Mouse (Mus musculus): ENCODE data around the gene Strap. TPM values are rescaled to one million over a fixed set of nuclear protein-coding genes. Genes with fewer than 3 reads are reported as not detected.
A peak's percentile ranks its signal among the peaks of the same experiment; 100 is the strongest.

Strap gene
- polyA plus RNA-seq, 2 experiments, result 62.7 to 159 TPM

DNA sequence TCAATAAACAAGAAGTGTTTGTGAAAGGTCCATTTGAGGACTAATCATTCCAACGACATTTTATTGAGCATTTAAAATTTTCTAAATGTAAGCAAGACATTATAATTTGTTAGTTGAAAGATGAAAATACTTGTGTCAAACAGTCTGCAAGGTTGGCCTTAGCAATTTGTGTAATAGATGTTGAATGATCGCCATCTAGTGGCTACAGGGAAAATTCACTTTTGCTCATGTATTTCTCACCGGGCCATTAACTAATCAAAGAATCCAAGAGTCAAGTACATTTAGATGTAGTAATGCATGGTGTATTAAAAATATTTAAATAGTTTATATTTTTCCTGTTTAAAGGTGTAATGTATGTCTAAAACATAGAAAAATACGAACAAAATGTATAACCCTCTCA is 11.0 kb upstream of the Strap start:
- Histone ChIP-seq H3K4me2 (replicated peaks; ENCODE audit: low read depth, low read length, severe bottlenecking) (no peak overlapping the region), H3K27ac (replicated peaks; ENCODE audit: low read depth, low read length) (no peak overlapping the region), H3K27me3 (ENCODE audit: control insufficient read depth, insufficient read depth, low read length) (no peaks in the 10 kb centered on the region), H3K9ac (ENCODE audit: low read depth, low read length, severe bottlenecking) (no peak overlapping the region), H3K9me3 (ENCODE audit: control insufficient read depth, low read length) (no peaks in the 10 kb centered on the region), H3K4me3 (replicated peaks; ENCODE audit: low read length) (no peak overlapping the region), H3K36me3 (ENCODE audit: control insufficient read depth, insufficient read depth, low read length) (no peaks in the 10 kb centered on the region), H3K4me1 (ENCODE audit: control insufficient read depth, insufficient read depth, low read length) (no peaks in the 10 kb centered on the region)
- DNase-seq (ENCODE audit: low spot score) (peak; percentile 87), ATAC-seq (ENCODE audit: low FRiP score, low read depth) (peak; percentile 60; the same call in 1 of the 2 replicates)
- 4% methylated on average over 4 of the region's 4 CpGs for WGBS
- TF ChIP-seq POLR2A (IDR thresholded peaks at IDR 0.05; ENCODE audit: borderline replicate concordance, extremely low read depth, insufficient read depth, insufficient read length), result no peak

DNA sequence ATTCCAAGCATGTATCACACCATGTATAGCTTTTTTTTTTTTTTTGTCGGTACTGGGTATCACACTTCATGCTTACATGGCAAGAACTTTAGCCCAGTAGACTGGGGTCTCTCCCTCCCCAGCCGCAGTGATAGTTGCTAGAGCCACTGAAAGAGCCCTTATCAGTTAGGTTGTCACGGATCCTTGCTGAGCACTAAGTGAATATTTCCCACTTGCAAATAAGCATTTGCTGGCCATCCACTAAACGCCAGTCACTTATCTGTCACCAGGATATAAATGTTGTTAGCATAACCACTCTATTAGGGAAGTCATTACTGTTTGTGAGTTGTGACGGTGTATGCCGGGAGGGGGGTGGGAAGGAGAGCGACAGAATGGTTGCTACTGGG is 425 bp upstream of the Strap start:
- peak; percentile 39; the same call in 1 of the 2 replicates for ATAC-seq (ENCODE audit: low FRiP score, low read depth)
- Histone ChIP-seq H3K27ac (replicated peaks; ENCODE audit: low read depth, low read length) (no peak overlapping the region), H3K27me3 (ENCODE audit: control insufficient read depth, insufficient read depth, low read length) (no peaks in the 10 kb centered on the region), H3K4me3 (replicated peaks; ENCODE audit: low read length) (peak overlapping the region; percentile 71), H3K4me2 (replicated peaks; ENCODE audit: low read depth, low read length, severe bottlenecking) (peak overlapping the region; percentile 91), H3K9ac (ENCODE audit: low read depth, low read length, severe bottlenecking) (peak overlapping the region; percentile 95), H3K36me3 (ENCODE audit: control insufficient read depth, insufficient read depth, low read length) (peaks cover 15% of the 10 kb centered on the region), H3K4me1 (ENCODE audit: control insufficient read depth, insufficient read depth, low read length) (peaks cover 13% of the 10 kb centered on the region), H3K9me3 (ENCODE audit: control insufficient read depth, low read length) (no peaks in the 10 kb centered on the region)
- no peak for TF ChIP-seq POLR2A (IDR thresholded peaks at IDR 0.05; ENCODE audit: borderline replicate concordance, extremely low read depth, insufficient read depth, insufficient read length)
- no peak for DNase-seq (ENCODE audit: low spot score)
- 2% methylated on average over 7 of the region's 7 CpGs for WGBS

GRCm38 (mm10) chr6:137735671-137736238 is 877 bp downstream of the Strap start:
- ATAC-seq (ENCODE audit: low FRiP score, low read depth) (no peak), DNase-seq (ENCODE audit: low spot score) (no peak)
- Histone ChIP-seq H3K4me2 (replicated peaks; ENCODE audit: low read depth, low read length, severe bottlenecking) (peak overlapping the region; percentile 84), H3K27me3 (ENCODE audit: control insufficient read depth, insufficient read depth, low read length) (no peaks in the 10 kb centered on the region), H3K27ac (replicated peaks; ENCODE audit: low read depth, low read length) (peak overlapping the region; percentile 86; the same call in 1 of the 2 replicates), H3K9me3 (ENCODE audit: control insufficient read depth, low read length) (no peaks in the 10 kb centered on the region), H3K4me1 (ENCODE audit: control insufficient read depth, insufficient read depth, low read length) (peaks cover 13% of the 10 kb centered on the region), H3K36me3 (ENCODE audit: control insufficient read depth, insufficient read depth, low read length) (peaks cover 28% of the 10 kb centered on the region), H3K9ac (ENCODE audit: low read depth, low read length, severe bottlenecking) (peak overlapping the region; percentile 95), H3K4me3 (replicated peaks; ENCODE audit: low read length) (peak overlapping the region; percentile 71)
- WGBS, result 6% methylated on average over 17 of the region's 17 CpGs
- no peak for TF ChIP-seq POLR2A (IDR thresholded peaks at IDR 0.05; ENCODE audit: borderline replicate concordance, extremely low read depth, insufficient read depth, insufficient read length)

DNA sequence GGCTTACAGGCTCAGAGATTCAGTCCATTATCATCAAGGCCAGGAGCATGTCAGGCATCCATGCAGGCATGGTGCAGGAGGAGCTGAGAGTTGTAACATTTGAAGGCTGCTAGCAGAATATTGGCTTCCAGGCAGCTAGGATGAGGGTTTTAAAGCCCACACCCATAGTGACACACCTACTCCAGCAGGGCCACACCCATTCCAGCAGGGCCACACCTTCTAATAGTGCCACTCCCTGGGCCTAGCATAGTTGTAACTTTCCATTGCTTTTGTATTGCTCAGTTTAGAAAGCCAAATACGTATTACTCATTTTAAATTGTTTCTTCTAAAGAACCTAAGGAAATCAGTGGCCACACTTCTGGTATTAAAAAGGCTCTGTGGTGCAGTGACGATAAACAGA is 6.1 kb downstream of the Strap start:
- Histone ChIP-seq H3K9ac (ENCODE audit: low read depth, low read length, severe bottlenecking) (no peak overlapping the region), H3K36me3 (ENCODE audit: control insufficient read depth, insufficient read depth, low read length) (peaks cover 74% of the 10 kb centered on the region), H3K4me3 (replicated peaks; ENCODE audit: low read length) (no peak overlapping the region), H3K4me1 (ENCODE audit: control insufficient read depth, insufficient read depth, low read length) (peaks cover 7% of the 10 kb centered on the region), H3K27ac (replicated peaks; ENCODE audit: low read depth, low read length) (no peak overlapping the region), H3K9me3 (ENCODE audit: control insufficient read depth, low read length) (no peaks in the 10 kb centered on the region), H3K27me3 (ENCODE audit: control insufficient read depth, insufficient read depth, low read length) (no peaks in the 10 kb centered on the region), H3K4me2 (replicated peaks; ENCODE audit: low read depth, low read length, severe bottlenecking) (no peak overlapping the region)
- ATAC-seq (ENCODE audit: low FRiP score, low read depth), result no peak
- no peak for TF ChIP-seq POLR2A (IDR thresholded peaks at IDR 0.05; ENCODE audit: borderline replicate concordance, extremely low read depth, insufficient read depth, insufficient read length)
- no peak for DNase-seq (ENCODE audit: low spot score)
- 91% methylated on average over 2 of the region's 2 CpGs for WGBS

- WGBS, result 82% methylated on average over 4 of the region's 4 CpGs
- DNase-seq (ENCODE audit: low spot score) (no peak), ATAC-seq (ENCODE audit: low FRiP score, low read depth) (no peak)
- no peak overlapping the region for H3K27ac ChIP-seq (replicated peaks; ENCODE audit: low read depth, low read length)
- no peak overlapping the region for H3K9ac ChIP-seq (ENCODE audit: low read depth, low read length, severe bottlenecking)
- H3K36me3 ChIP-seq (ENCODE audit: control insufficient read depth, insufficient read depth, low read length), result peaks cover 85% of the 10 kb centered on the region
- no peak overlapping the region for H3K4me3 ChIP-seq (replicated peaks; ENCODE audit: low read length)
- H3K27me3 ChIP-seq (ENCODE audit: control insufficient read depth, insufficient read depth, low read length), result no peaks in the 10 kb centered on the region
- H3K4me1 ChIP-seq (ENCODE audit: control insufficient read depth, insufficient read depth, low read length), result no peaks in the 10 kb centered on the region
- no peak overlapping the region for H3K4me2 ChIP-seq (replicated peaks; ENCODE audit: low read depth, low read length, severe bottlenecking)
- TF ChIP-seq POLR2A (IDR thresholded peaks at IDR 0.05; ENCODE audit: borderline replicate concordance, extremely low read depth, insufficient read depth, insufficient read length), result no peak
- no peaks in the 10 kb centered on the region for H3K9me3 ChIP-seq (ENCODE audit: control insufficient read depth, low read length)
These were observed 9.8 kb downstream of the Strap start for GRCm38 (mm10) chr6:137744700-137745099.
